Mouse (Mus musculus) megakaryocyte, embryonic 14.5 days (primary cell): ENCODE results near the gene Prom2.

Experiments
- FLI1 ChIP-seq: IDR thresholded peaks from 2 replicates; pipeline ENCODE4 v1.6.1; 2012; ENCODE audit warnings: low read length, inconsistent platforms, mixed read lengths
- GATA1 ChIP-seq: IDR thresholded peaks from 3 replicates; pipeline ENCODE4 v1.6.1; 2012; ENCODE audit warnings: mixed read lengths, low read length, inconsistent platforms, borderline replicate concordance

DNA sequence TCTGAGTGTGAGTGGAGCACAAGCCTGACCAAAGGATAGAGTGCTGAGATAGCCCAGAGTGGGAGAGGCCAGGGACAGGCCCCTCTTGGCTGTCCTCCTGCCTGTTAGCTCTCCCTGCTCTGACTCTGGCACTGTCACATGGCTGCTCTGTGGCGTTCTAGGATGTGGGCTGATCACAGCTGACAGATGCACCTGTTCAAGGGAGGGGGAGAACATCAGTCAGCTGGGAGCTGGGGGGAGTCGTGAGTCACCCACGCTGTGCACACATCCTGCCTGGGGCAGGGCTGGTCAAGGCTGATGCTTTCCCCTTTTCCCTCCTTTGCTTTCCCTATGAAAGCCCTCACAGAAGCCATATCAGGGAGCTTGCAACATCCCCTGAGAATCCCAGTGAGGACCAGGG lies 23.0 kb downstream of the Prom2 start:
- no peak for TF ChIP-seq GATA1
- no peak for TF ChIP-seq FLI1
